Mouse (Mus musculus) hindbrain, embryonic 16.5 days (tissue): Measurements from ENCODE around the gene Kalrn. TPM values are rescaled to one million over a fixed set of nuclear protein-coding genes. Genes with fewer than 3 reads are reported as not detected.

ENCODE experiments used
- ATAC-seq: fragments of 200-750 bp; cut with Nextera tagmentation; 2 replicates; pipeline ENCODE4 v1.8.0; 2017; ENCODE audit warnings: moderate TSS enrichment, moderate library complexity
- H3K27ac ChIP-seq: fragments of 300-500 bp; sonication (generic); 2 replicates; pipeline ENCODE4 v1.5.1; 2014; ENCODE audit warnings: low read depth, mild to moderate bottlenecking, control low read depth, low read length, moderate library complexity
- H3K27me3 ChIP-seq: fragments of 300-500 bp; sonication (generic); replicated peaks from 2 replicates; pipeline ENCODE4 v1.6.1; 2014; ENCODE audit warnings: low read length; ENCODE audit not compliant: control insufficient read depth, insufficient read depth
- H3K36me3 ChIP-seq: fragments of 300-500 bp; sonication (generic); 2 replicates; pipeline ENCODE4 v1.6.1; 2014; ENCODE audit warnings: mild to moderate bottlenecking, low read length, moderate library complexity, mixed read lengths; ENCODE audit not compliant: control insufficient read depth, insufficient read depth
- H3K4me1 ChIP-seq: fragments of 300-500 bp; sonication (generic); 2 replicates; pipeline ENCODE4 v1.6.1; 2014; ENCODE audit warnings: low read depth, low read length; ENCODE audit not compliant: control insufficient read depth, insufficient read depth
- H3K4me2 ChIP-seq: fragments of 300-500 bp; sonication (generic); 2 replicates; pipeline ENCODE4 v1.6.1; 2014; ENCODE audit warnings: mild to moderate bottlenecking, low read length, control low read depth, moderate library complexity
- H3K4me3 ChIP-seq: fragments of 300-500 bp; sonication (generic); 2 replicates; pipeline ENCODE4 v1.5.1; 2014; ENCODE audit warnings: mild to moderate bottlenecking, low read length, control low read depth, moderate library complexity
- H3K9ac ChIP-seq: fragments of 300-500 bp; sonication (generic); 2 replicates; pipeline ENCODE4 v1.6.1; 2014; ENCODE audit warnings: low read depth, mild to moderate bottlenecking, control low read depth, low read length, moderate library complexity
- H3K9me3 ChIP-seq: fragments of 300-500 bp; sonication (generic); 2 replicates; pipeline ENCODE4 v1.6.1; 2014; ENCODE audit warnings: mild to moderate bottlenecking, low read length, moderate library complexity; ENCODE audit not compliant: control insufficient read depth
- WGBS: fragments of 180-500 bp; shearing (Covaris S2); extraction: QIAGEN DNeasy Blood & Tissue Kit; methylation state at CpG from one replicate; pipeline ENCODE4 v1.1.7; 2014; 5-methylcytosine and 5-hydroxymethylcytosine counted together
- polyA plus RNA-seq: library from polyadenylated mRNA; unstranded; fragments of >200 nt; fragmentation: Nextera tagmentation; extraction: Ambion mirVana; gene quantifications from 2 replicates; pipeline ENCODE4 v1.2.1, GENCODE M21; 2015

Kalrn gene
- polyA plus RNA-seq, 1 experiment from 2014 or later, result 20.9 TPM

GRCm38 (mm10) chr16:33967283-33967640 is 606.1 kb downstream of the Kalrn start:
- peak; percentile 16; the same call in 1 of the 2 replicates for ATAC-seq
- Histone ChIP-seq H3K4me2 (peak overlapping the region; percentile 91), H3K4me1 (peaks cover 12% of the 10 kb centered on the region), H3K9me3 (no peaks in the 10 kb centered on the region), H3K9ac (peak overlapping the region; percentile 90), H3K27me3 (no peaks in the 10 kb centered on the region), H3K27ac (peak overlapping the region; percentile 26; the same call in 1 of the 2 replicates), H3K4me3 (peak overlapping the region; percentile 95), H3K36me3 (no peaks in the 10 kb centered on the region)
- 55% methylated on average over 2 of the region's 2 CpGs for WGBS

- Histone ChIP-seq H3K36me3 (0 out of 2 replicates have a peak, but pooled peaks cover under 1% of the 10 kb centered on the region), H3K27ac (peak within 1 kb of the TSS; percentile 29; the same call in 1 of the 2 replicates), H3K4me3 (peak within 1 kb of the TSS; percentile 95), H3K9ac (peak within 1 kb of the TSS; percentile 90), H3K9me3 (no peaks in the 10 kb centered on the region), H3K27me3 (no peaks in the 10 kb centered on the region), H3K4me2 (peak within 1 kb of the TSS; percentile 91), H3K4me1 (peaks cover 12% of the 10 kb centered on the region)
- 1% methylated on average over 44 of the region's 44 CpGs for WGBS
- peak; percentile 97 for ATAC-seq
Observed at GRCm38 (mm10) chr16:33966538-33967282, 606.6 kb downstream of the Kalrn start, which contains the start of gene Umps. Gene Umps, minus strand, starts transcription at chr16:33967038.

GRCm38 (mm10) chr16:33965878-33966537 is 607.3 kb downstream of the Kalrn start:
- peak overlapping the region; percentile 91 for H3K4me2 ChIP-seq
- no peak overlapping the region for H3K27ac ChIP-seq
- 19% methylated on average over 15 of the region's 15 CpGs for WGBS
- H3K4me3 ChIP-seq, result peak overlapping the region; percentile 95
- peak; percentile 41 for ATAC-seq
- peaks cover 12% of the 10 kb centered on the region for H3K4me1 ChIP-seq
- H3K9ac ChIP-seq, result peak overlapping the region; percentile 90
- H3K9me3 ChIP-seq, result no peaks in the 10 kb centered on the region
- no peaks in the 10 kb centered on the region for H3K27me3 ChIP-seq
- peaks cover 7% of the 10 kb centered on the region for H3K36me3 ChIP-seq

GRCm38 (mm10) chr16:33963509-33963908 is 609.8 kb downstream of the Kalrn start:
- Histone ChIP-seq H3K27me3 (no peaks in the 10 kb centered on the region), H3K9ac (no peak overlapping the region), H3K9me3 (no peaks in the 10 kb centered on the region), H3K4me2 (no peak overlapping the region), H3K27ac (no peak overlapping the region), H3K4me1 (peaks cover 12% of the 10 kb centered on the region), H3K36me3 (peaks cover 13% of the 10 kb centered on the region), H3K4me3 (no peak overlapping the region)
- WGBS, result 92% methylated on average over 6 of the region's 6 CpGs
- ATAC-seq, result no peak

GRCm38 (mm10) chr16:33954793-33955192 is 618.5 kb downstream of the Kalrn start:
- Histone ChIP-seq H3K36me3 (peaks cover 17% of the 10 kb centered on the region), H3K9ac (no peak overlapping the region), H3K27ac (no peak overlapping the region), H3K4me3 (no peak overlapping the region), H3K4me1 (no peaks in the 10 kb centered on the region), H3K4me2 (no peak overlapping the region), H3K9me3 (no peaks in the 10 kb centered on the region), H3K27me3 (no peaks in the 10 kb centered on the region)
- 93% methylated on average over 1 of the region's 1 CpGs for WGBS
- ATAC-seq, result no peak

GRCm38 (mm10) chr16:33953008-33953407 is 620.3 kb downstream of the Kalrn start:
- Histone ChIP-seq H3K27ac (no peak overlapping the region), H3K9ac (no peak overlapping the region), H3K4me3 (no peak overlapping the region), H3K9me3 (no peaks in the 10 kb centered on the region), H3K4me2 (no peak overlapping the region), H3K27me3 (no peaks in the 10 kb centered on the region), H3K4me1 (no peaks in the 10 kb centered on the region), H3K36me3 (peaks cover 17% of the 10 kb centered on the region)
- no peak for ATAC-seq
- WGBS, result 86% methylated on average over 4 of the region's 4 CpGs

- Histone ChIP-seq H3K4me3 (no peak overlapping the region), H3K27ac (no peak overlapping the region), H3K9me3 (no peaks in the 10 kb centered on the region), H3K27me3 (no peaks in the 10 kb centered on the region), H3K4me2 (no peak overlapping the region), H3K9ac (no peak overlapping the region), H3K36me3 (peaks cover 6% of the 10 kb centered on the region), H3K4me1 (no peaks in the 10 kb centered on the region)
- peak; percentile 66 for ATAC-seq
- 38% methylated on average over 4 of the region's 4 CpGs for WGBS
Observed at GRCm38 (mm10) chr16:33950830-33951229, 622.5 kb downstream of the Kalrn start.

GRCm38 (mm10) chr16:33950386-33950785 is 622.9 kb downstream of the Kalrn start:
- 83% methylated on average over 6 of the region's 6 CpGs for WGBS
- no peak; the same call in 1 of the 2 replicates for ATAC-seq

More at GRCm38 (mm10) chr16:33950386-33950785, 622.9 kb downstream of the Kalrn start:
- Histone ChIP-seq H3K9me3 (no peaks in the 10 kb centered on the region), H3K36me3 (peaks cover 6% of the 10 kb centered on the region), H3K4me3 (no peak overlapping the region), H3K4me1 (no peaks in the 10 kb centered on the region), H3K27ac (no peak overlapping the region), H3K4me2 (no peak overlapping the region), H3K27me3 (no peaks in the 10 kb centered on the region), H3K9ac (no peak overlapping the region)
